Mouse (Mus musculus): ENCODE results near the gene Anks6. TPM values are rescaled to one million over a fixed set of nuclear protein-coding genes. Genes with fewer than 3 reads are reported as not detected.

Gene Anks6
- total and polyA plus RNA-seq, 3 experiments, result not detected

DNA sequence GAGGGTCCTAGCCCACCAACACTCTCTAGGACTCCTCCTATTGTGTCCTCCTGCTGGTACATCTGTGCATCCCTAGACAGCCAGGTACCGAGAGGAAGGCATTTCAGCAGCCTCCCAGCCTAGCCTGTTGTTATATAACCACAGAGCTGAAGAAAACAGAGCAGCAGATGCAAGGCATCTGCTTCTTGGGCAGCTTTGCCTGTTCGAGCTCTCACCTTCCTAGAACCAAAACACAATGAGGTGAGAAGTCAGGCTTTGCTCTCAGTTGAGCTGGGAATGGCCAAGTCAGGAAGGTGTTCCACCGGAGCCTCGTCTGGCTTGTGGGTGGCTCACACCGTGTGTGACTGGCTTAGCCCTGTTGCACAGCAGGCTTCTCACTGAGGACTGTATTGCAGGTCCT, 74.3 kb downstream of the Anks6 start:
- Histone ChIP-seq H3K4me1 (ENCODE audit: control insufficient read depth in 1 of 2, insufficient read depth in 2 of 2, low read length in 2 of 2) (no peaks in the 10 kb centered on the region), H3K79me2 (ENCODE audit: control insufficient read depth, insufficient read depth, low read length, poor library complexity) (no peaks in the 10 kb centered on the region), H3K9ac (ENCODE audit: control insufficient read depth, low read depth, low read length, poor library complexity, severe bottlenecking) (no peak overlapping the region), H3K4me3 (ENCODE audit: control insufficient read depth in 1 of 2, insufficient read depth in 1 of 2, low read depth in 2 of 2, low read length in 2 of 2) (no peak overlapping the region), H3K36me3 (ENCODE audit: control insufficient read depth in 1 of 2, insufficient read depth in 2 of 2, low read length in 2 of 2) (no peaks in the 10 kb centered on the region), H3K27me3 (ENCODE audit: control insufficient read depth in 1 of 2, insufficient read depth in 2 of 2, low read length in 2 of 2) (no peaks in the 10 kb centered on the region), H3K27ac (ENCODE audit: control insufficient read depth, low read depth, low read length) (no peak overlapping the region), H3K9me3 (replicated peaks; ENCODE audit: insufficient read depth, low read length) (no peaks in the 10 kb centered on the region)
- TF ChIP-seq TAL1 (IDR thresholded peaks at IDR 0.05; ENCODE audit: low read length), result no peak
- no peak for TF ChIP-seq USF2 (IDR thresholded peaks at IDR 0.05; ENCODE audit: borderline replicate concordance in 1 of 2, insufficient read depth in 1 of 2, low read depth in 1 of 2, low read length in 2 of 2)
- no peak for DNase-seq (ENCODE audit: low read depth, low spot score)

DNA sequence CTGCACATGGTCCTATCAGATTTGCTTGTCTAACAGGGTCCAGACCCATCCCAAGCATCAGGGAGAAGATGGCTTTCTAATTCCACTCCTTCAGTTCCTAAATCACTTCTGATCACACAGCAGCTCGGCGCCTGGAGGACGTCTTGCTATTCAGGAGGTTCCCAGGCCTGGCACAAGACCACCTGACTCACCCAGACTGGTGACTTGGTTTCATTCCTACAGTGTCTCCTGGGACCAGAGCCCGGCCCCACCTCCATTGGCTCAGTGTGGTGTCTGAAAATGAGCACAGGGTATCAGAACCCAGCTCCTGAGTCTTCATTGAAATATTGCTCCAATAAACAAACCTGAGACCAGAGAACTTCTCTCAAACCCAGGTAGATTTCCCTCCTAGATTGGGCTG, 75.1 kb downstream of the Anks6 start:
- H3K9me3 ChIP-seq (replicated peaks; ENCODE audit: insufficient read depth, low read length), result no peaks in the 10 kb centered on the region
- H3K27ac ChIP-seq (ENCODE audit: control insufficient read depth, low read depth, low read length), result no peak overlapping the region
- no peaks in the 10 kb centered on the region for H3K27me3 ChIP-seq (ENCODE audit: control insufficient read depth in 1 of 2, insufficient read depth in 2 of 2, low read length in 2 of 2)
- no peaks in the 10 kb centered on the region for H3K79me2 ChIP-seq (ENCODE audit: control insufficient read depth, insufficient read depth, low read length, poor library complexity)
- DNase-seq (ENCODE audit: low read depth, low spot score), result no peak
- no peak overlapping the region for H3K9ac ChIP-seq (ENCODE audit: control insufficient read depth, low read depth, low read length, poor library complexity, severe bottlenecking)
- H3K4me3 ChIP-seq (ENCODE audit: control insufficient read depth in 1 of 2, insufficient read depth in 1 of 2, low read depth in 2 of 2, low read length in 2 of 2), result no peak overlapping the region
- TF ChIP-seq MAX (IDR thresholded peaks at IDR 0.05; ENCODE audit: low read length) (no peak), MEF2A (IDR thresholded peaks at IDR 0.05; ENCODE audit: extremely low read depth, insufficient replicate concordance, low read depth, low read length, poor library complexity, severe bottlenecking) (no peak), RAD21 (IDR thresholded peaks at IDR 0.05; ENCODE audit: low read depth, low read length) (no peak), RCOR1 (IDR thresholded peaks at IDR 0.05; ENCODE audit: low read depth, low read length) (no peak), ELF1 (IDR thresholded peaks at IDR 0.05; ENCODE audit: low read depth, low read length) (no peak), MAFK (IDR thresholded peaks at IDR 0.05; ENCODE audit: borderline replicate concordance, low read depth, low read length) (no peak), POLR2AphosphoS5 (IDR thresholded peaks at IDR 0.05; ENCODE audit: borderline replicate concordance, low read depth, low read length) (no peak), GABPA (IDR thresholded peaks at IDR 0.05; ENCODE audit: low read depth, low read length) (no peak), EP300 (IDR thresholded peaks at IDR 0.05; ENCODE audit: low read depth in 1 of 2, low read length in 2 of 2) (no peak)
- no peaks in the 10 kb centered on the region for H3K4me1 ChIP-seq (ENCODE audit: control insufficient read depth in 1 of 2, insufficient read depth in 2 of 2, low read length in 2 of 2)
- H3K36me3 ChIP-seq (ENCODE audit: control insufficient read depth in 1 of 2, insufficient read depth in 2 of 2, low read length in 2 of 2), result no peaks in the 10 kb centered on the region

DNA sequence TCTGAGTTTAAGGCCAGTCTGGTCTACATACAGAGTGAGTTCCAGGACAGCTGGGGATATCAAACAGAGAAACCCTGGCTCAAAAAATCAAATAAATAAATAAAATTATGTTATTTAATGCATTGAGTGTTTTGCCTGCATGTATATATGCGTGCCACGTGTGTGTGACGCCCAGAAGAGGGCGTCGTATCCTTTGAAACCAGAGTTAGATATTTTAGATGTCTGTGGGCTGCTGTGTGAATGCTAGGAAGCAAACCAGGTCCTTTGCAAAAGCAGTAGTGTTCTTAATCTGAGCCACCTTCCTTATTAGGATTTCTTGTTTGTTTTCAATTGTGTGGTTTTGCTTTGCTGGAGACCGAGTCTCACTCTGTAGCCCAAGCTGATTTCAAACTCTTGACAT, 78.9 kb downstream of the Anks6 start:
- Histone ChIP-seq H3K36me3 (ENCODE audit: control insufficient read depth in 1 of 2, insufficient read depth in 2 of 2, low read length in 2 of 2) (no peaks in the 10 kb centered on the region), H3K27ac (ENCODE audit: control insufficient read depth, low read depth, low read length) (no peak overlapping the region), H3K79me2 (ENCODE audit: control insufficient read depth, insufficient read depth, low read length, poor library complexity) (no peaks in the 10 kb centered on the region), H3K4me3 (ENCODE audit: control insufficient read depth in 1 of 2, insufficient read depth in 1 of 2, low read depth in 2 of 2, low read length in 2 of 2) (no peak overlapping the region), H3K9me3 (replicated peaks; ENCODE audit: insufficient read depth, low read length) (no peaks in the 10 kb centered on the region), H3K4me1 (ENCODE audit: control insufficient read depth in 1 of 2, insufficient read depth in 2 of 2, low read length in 2 of 2) (no peaks in the 10 kb centered on the region), H3K9ac (ENCODE audit: control insufficient read depth, low read depth, low read length, poor library complexity, severe bottlenecking) (no peak overlapping the region), H3K27me3 (ENCODE audit: control insufficient read depth in 1 of 2, insufficient read depth in 2 of 2, low read length in 2 of 2) (peaks cover 0 to 2% of the 10 kb centered on the region in 2 experiments; a peak in 1 of 4 replicates)
- DNase-seq (ENCODE audit: low read depth, low spot score), result no peak
- no peak for TF ChIP-seq TCF12 (IDR thresholded peaks at IDR 0.05; ENCODE audit: low read depth, low read length)
- TF ChIP-seq MAFK (IDR thresholded peaks at IDR 0.05; ENCODE audit: borderline replicate concordance, low read depth, low read length), result no peak
- no peak for TF ChIP-seq CHD2 (IDR thresholded peaks at IDR 0.05; ENCODE audit: low read length)
- no peak for TF ChIP-seq RAD21 (IDR thresholded peaks at IDR 0.05; ENCODE audit: low read depth, low read length)
- TF ChIP-seq POLR2A (IDR thresholded peaks at IDR 0.05; ENCODE audit: control insufficient read depth in 1 of 2, insufficient read depth in 1 of 2, low read depth in 1 of 2, low read length in 2 of 2, poor library complexity in 1 of 2), result no peak
- no peak for TF ChIP-seq MEF2A (IDR thresholded peaks at IDR 0.05; ENCODE audit: extremely low read depth, insufficient replicate concordance, low read depth, low read length, poor library complexity, severe bottlenecking)
- TF ChIP-seq GATA1 (IDR thresholded peaks at IDR 0.05; ENCODE audit: low read depth, low read length), result no peak

Data from MEL (cell line).